Mouse (Mus musculus) stomach, postnatal 0 days (tissue): Measurements from ENCODE around the gene Ddias.

Source experiments
- CTCF ChIP-seq: IDR thresholded peaks from 2 replicates; pipeline ENCODE4 v1.5.1; 2016; ENCODE audit warnings: antibody characterized with exemption, low read depth, mild to moderate bottlenecking, moderate library complexity
- EP300 ChIP-seq: optimal IDR thresholded peaks from 2 replicates; pipeline ENCODE3; 2016; ENCODE audit warnings: antibody characterized with exemption

DNA sequence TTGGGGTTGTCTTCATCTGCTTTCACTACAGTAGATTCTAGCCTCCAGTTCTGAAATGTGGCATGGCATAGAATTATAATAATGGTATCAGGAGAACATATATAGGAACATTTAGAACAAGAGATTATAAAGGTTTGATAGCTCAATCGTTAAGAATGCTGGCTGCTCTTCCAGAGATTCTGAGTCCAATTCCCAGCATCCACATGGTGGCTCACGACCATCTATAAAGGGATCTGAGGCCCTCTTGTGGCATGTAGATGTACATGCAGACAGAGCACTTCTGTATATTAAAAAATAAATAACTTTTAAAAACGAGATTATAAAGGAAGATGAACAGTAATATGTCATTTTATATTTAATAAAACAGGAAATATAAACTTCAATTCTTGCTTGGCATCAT is 19.4 kb upstream of the Ddias start:
- TF ChIP-seq CTCF: peak; percentile 64
- no peak for TF ChIP-seq EP300
